Mouse (Mus musculus): ENCODE results near the gene Auts2. TPM values are rescaled to one million over a fixed set of nuclear protein-coding genes. Genes with fewer than 3 reads are reported as not detected.
A peak's percentile ranks its signal among the peaks of the same experiment; 100 is the strongest.

The Auts2 gene
- total RNA-seq, 2 experiments from 2014 or later = 24.7 to 47.4 TPM

GRCm38 (mm10) chr5:131722361-131722760 lies 820.8 kb downstream of the Auts2 start:
- DNase-seq = no peak

DNA sequence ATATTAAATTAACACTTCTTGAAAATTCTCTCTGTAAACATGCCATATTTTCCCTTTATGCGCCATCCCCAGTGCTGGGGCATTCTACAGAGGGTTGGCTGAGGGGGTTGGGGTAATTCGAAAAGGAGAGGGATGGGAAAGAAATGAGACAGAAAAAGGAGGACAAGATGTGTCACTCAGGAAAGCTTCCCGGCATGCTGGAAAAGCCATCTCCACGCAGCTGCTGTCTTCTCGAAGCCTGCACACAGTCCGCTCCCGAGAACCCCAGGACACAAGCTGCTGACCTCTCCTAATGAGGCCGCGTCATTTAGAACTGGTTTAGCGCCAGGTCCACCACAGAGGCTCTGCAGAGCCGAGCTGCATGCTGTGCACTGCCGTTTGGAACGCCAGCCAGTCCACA lies 825.1 kb downstream of the Auts2 start:
- no peak for DNase-seq

DNA sequence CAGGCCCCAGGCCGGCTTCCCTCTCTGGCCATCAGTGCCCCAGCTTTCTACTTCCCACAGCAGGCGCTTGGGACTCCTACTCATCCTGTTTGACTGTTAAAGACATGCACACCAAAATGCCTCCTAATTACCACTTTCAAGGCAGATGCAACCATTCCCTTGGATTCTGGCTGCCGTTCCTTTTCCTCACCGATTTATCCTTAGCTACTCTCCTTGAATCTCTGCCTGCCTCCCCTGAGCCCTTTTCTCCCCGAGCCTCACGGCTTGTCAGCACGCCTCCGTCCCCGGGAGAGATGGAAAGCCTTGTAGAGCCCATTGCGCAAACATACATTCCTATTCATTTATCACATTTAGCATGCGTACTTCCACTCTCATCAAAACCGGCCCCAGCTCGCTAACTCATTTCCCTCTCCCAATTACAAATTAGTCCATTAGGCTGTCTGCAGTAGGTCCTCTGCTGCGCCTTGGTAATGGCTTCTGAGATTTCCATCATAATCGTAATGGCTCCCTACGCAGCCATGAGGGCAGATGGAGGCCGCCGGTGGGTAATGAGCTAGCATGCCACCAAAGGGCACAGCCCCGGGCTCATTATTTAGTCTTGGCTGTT lies 825.7 kb downstream of the Auts2 start:
- no peak for DNase-seq

DNA sequence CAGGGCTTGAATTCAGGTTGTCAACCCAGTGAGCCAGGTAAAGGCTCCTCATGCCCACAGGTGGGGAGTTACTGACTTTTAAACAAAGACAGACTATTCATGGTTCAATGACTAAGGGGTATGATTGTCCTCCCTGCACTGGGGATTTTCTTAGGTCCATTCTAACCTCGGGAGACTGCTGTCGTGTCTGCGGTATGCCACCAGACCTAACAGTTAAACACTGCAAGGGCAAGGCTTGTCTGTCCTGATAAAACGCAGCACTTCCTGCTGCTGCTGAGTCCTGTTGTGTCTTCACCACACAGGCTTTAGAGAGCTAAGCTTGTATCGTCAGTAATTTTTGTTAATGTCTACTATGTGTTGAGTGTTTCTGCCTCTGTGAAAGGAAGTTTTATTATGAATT lies 828.2 kb downstream of the Auts2 start:
- no peak for DNase-seq

DNA sequence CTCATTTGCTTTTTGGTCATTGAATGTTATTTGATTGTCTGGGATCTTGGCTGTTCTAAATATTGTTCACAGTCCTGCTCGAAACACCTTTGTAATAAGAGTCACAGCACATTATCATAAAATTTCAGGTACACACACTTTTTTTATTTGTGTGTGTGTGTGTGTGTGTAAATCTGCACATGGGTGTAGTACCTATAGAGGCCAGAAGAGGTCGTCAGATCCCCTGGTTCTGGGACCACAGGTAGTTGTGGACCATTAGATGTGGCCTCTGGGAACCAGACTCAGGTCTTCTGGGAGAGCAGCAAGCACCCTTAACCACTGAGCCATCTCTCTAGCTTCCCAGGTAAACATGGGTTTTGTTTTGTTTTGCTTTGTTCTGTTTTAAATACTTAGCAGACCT lies 830.7 kb downstream of the Auts2 start:
- DNase-seq = no peak

- peak; percentile 21 for DNase-seq
Measured at GRCm38 (mm10) chr5:131711474-131712129, 831.5 kb downstream of the Auts2 start.

GRCm38 (mm10) chr5:131710735-131711473 lies 832.2 kb downstream of the Auts2 start:
- DNase-seq = no peak

DNA sequence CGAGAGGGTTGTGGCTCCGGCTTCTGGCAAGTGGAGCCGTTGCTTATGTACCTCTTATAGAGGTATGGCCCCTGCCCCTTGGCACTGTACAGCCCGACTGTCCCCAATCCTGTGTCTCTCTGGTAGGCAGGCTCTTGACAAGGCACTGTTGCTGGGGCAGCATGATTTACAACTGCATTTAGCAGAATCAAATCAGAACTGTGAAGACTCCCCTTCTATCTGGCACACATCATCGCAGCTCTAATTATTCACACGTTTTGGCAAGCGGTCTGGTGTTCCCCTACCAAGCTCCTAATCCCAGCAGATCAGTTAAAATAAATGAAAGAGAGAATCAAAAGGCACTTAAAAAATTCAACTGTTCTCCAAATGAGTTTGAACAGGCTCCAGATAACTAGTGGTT lies 835.7 kb downstream of the Auts2 start:
- no peak for DNase-seq

DNA sequence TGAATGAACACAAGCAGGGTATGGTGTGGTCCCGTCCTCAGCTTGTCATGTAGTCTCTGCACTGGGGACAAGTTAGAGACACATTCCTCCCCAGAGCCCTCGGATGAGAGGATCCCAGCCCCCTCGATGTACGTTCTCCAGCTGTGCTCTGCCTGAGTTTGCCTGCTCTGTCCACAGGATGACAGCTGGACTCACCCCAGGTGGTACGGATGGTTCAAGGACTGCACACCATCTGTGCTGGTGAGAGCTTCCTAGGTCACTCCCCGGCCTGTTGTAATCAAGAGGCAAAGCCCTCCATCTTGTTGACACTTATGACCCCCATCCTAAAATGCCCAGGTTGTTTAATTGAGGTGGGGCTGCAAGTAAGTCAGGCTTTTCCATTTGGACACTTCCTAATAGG lies 839.4 kb downstream of the Auts2 start:
- DNase-seq = no peak

DNA sequence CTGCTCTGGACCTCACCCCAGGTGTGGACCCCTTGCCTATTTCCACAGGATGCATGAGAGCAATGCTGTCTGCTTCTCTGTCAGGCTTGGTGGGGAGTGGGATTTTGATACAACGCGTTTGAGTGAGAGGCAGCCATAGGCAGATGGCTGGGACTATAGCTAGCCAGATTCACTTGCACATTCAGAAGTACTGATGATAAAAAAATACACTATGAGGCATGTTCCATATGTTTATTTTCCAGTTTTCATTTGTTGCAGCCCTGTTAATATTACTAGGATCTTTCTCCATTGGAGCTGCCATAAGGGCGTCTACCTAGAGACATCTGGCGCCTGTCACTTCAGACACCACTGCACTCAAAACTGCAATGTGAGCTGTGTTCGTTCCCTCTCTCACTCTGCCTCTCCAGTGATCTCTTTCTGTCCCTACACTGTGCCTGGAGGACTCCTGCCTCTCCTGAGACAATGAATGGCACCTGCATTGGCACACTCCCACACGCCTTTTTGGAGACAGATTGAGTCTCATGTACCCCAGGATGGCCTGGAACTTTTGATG lies 840.2 kb downstream of the Auts2 start:
- no peak for DNase-seq

DNA sequence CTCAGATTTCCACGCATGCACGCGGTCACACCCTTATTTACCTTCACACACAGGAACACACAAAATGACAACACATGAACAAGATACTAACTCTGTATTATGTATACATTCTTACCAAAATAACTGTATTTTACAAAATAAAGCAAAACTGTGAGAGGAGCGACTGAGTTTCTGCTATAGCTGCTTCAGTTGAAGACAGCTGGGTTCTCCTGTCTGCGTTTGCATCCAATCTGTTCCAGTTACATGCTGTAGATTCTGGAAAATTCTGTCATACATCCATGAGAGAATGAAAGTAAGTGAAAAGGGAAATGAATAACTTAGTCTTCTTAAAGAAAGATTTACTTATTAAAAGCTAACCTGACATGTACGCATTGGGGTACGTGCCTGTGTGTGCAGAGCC lies 844.2 kb downstream of the Auts2 start:
- no peak for DNase-seq

DNA sequence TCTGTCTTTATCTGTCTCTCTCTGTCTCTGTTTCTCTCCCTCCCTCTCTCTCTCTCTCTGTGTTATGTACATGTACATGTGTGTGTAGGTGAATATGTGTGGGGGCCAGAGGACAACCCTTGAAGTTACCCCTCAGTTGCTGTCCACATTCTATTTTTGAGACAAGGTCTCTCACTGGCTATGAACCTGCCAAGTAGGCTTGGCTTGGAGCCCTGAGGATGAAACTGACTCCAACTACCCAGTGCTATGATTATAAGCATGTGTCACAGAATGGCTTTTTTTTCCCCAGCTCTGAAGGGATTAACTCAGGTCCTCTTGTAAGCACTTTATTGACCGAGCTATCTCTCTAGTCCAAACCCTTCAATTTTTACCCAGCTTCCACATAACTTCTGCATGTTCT lies 852.4 kb downstream of the Auts2 start:
- peak; percentile 43 for DNase-seq

- no peak for DNase-seq
Measured at GRCm38 (mm10) chr5:131686956-131687618, 856.1 kb downstream of the Auts2 start.

GRCm38 (mm10) chr5:131680127-131680845 lies 862.9 kb downstream of the Auts2 start:
- no peak for DNase-seq

DNA sequence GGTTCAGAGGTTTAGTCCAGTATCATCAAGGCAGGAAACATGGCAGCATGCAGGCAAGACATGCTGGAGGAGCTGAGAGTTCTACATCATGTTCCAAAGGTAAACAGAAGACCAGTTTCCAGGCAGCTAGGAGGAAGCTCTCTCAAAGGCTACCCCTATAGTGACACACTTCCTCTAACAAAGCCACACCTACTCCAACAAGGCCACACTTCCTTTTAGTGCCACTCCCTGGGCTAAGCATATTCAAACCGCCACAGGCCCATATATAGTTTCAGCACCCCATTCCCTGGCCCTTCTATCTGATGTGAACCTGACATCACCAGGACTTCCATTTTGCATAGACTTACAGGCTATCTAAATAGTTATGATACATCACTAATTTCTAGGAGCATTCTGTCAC lies 863.6 kb downstream of the Auts2 start:
- DNase-seq = no peak

GRCm38 (mm10) chr5:131677518-131677917 lies 865.6 kb downstream of the Auts2 start:
- DNase-seq = no peak

DNA sequence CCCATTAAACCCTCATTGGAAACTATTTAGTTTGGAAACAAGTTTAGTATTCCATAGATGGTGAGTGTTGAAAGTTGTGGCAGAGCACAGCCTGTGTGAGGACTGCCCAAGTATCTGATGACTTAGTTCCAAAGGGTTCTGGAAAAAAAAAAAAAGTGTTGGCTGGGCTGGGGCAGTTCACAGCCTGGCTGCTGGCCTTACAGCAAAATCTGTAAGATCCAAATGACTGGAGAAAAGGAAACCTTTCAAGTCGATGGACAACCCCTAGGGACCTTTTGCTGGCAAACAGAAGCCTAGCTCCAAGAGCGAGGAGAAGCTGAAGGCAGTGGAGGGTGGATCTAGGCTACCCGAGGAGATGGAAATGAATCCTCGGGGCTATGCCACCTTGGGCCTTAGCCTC lies 869.4 kb downstream of the Auts2 start:
- DNase-seq = peak; percentile 74

- DNase-seq = no peak
Measured at GRCm38 (mm10) chr5:131665068-131665467, 878.1 kb downstream of the Auts2 start.

DNA sequence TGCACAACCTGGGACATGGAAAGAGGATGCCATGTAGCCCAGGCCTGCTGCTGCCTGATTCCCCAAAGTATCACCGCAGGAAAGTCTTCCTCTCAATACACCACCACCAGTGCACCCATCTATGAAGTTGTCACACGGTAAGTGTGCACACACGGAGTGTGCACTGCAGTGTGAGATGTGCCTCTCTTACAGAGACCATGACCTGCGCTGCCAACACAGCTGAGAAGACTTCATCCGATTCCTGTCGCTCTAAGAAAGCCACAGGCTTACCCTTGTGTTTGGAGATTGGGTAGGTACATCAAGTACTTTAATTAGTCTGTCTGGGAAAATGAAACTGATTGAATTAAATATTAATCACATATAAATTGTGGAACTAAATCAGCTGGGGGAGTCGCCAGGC lies 878.5 kb downstream of the Auts2 start:
- DNase-seq = no peak

DNA sequence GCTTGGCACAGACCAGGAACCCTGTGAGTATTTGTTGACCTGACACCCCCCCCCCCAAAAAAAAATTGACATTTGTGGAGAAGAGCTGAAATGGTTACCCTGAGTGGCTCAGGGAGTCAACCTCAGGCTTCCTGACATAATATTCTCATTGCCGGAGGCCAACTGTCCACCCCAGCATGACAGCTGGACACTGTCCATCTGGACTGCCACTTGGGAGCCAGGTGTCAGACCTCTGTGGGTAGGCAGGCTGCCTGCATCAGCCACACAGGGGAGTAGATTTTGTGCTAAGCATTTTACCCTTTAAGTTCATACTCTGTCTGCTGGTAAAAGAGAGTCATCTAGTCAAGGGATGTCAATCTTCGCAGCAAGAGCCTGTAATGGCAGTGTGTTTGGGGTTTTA lies 880.5 kb downstream of the Auts2 start:
- DNase-seq = no peak

DNA sequence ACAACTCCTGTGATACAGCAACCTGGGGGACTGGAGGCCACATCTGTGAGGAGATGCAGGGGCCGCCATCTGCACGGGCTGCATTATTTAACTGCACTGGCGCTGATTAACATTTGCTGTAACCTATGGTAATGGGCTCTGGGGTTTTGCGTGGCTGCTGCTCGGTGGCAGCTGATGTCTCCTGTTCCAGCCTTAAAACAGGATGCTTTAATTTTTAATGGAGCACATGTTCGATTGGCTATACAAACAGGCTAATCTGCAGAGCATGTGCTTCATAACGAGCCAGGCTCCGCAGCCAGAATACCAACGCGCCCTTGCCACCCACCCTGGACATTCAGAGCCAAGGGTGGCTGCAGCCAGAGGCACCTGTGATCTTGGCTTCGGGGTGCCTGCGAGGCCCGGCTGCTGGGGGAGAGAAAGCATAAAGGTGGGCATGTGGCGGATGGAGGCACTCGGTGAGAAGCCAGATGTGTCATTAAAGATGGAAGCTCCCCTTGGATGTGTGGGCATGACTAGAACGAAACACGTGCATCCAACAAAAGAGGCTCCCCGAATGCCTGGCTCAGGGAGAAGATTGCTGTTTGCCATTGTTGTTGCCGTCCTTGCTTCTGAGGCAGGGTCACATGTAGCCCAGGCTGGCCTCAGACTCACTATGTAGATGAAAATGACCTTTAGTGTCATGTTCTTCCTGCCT lies 884.2 kb downstream of the Auts2 start:
- DNase-seq = no peak

DNA sequence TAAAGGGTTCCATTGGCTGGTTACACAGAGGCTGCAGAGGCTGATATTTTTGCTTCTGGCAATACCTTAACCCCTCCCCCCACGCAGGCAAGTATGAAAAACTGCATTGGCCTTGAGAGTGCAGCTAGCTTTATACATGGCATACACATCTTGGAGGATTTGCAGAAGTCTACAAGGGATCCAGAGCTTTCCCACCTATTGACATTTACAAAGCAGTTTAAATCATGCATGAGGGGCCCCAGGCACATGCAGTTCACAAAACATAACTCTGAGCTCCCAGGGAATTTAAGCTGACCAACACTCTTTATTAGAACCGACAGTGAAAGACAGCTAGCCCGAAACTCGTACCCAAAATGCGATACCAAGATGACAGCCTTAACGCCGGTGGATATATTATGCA lies 888.9 kb downstream of the Auts2 start:
- no peak for DNase-seq
